Mouse (Mus musculus) embryo, embryonic 10 days (tissue): Measurements from ENCODE around the gene Polr3c.
"Not testable (repeated sequence)": the region's sequence is repeated elsewhere in the genome, so short reads cannot be mapped to it uniquely, and the experiment has no call there.

Experiments
- DNase-seq: peaks from one replicate; pipeline ENCODE4 v3.0.0-alpha.2; 2015; ENCODE audit warnings: low spot score

Polr3c gene

DNA sequence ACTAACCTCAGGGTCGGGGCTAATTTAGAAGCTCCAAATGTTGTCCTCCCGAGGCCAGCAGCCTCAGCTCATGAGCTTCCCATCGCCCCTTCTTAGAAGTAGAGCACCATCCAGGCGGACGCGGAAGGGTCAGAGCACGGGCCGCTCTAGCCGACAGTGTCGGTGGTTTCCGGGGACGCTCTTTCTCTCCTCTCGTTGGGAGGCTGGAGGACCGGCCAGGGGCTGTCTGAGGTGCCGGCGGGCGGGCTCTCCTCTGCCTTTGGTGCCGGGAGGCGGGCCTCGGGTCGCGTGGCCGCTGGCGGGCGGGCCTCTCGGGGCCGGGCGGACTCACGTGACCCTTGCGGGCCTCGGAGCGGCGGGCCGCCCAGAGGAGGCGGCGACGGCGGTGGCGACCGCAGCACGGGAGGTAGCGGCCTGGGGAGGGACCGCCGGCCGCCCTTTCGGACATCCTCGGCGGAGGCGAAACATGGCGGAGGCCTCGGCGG, at the start of gene Polr3c, which contains the start of gene Rnf115:
TSS of gene Polr3c (minus strand) at position 286 of the 485 bp plus-strand sequence.
TSS of gene Rnf115 (plus strand) at position 322 of the 485 bp plus-strand sequence.
- peak; percentile 94 for DNase-seq

GRCm38 (mm10) chr3:96777120-96777519, 49.7 kb upstream of the Polr3c start:
- DNase-seq, result no peak

GRCm38 (mm10) chr3:96772949-96773348, 45.5 kb upstream of the Polr3c start:
- DNase-seq, result no peak

- DNase-seq, result no peak
Observed at GRCm38 (mm10) chr3:96769971-96770370, 42.5 kb upstream of the Polr3c start.

DNA sequence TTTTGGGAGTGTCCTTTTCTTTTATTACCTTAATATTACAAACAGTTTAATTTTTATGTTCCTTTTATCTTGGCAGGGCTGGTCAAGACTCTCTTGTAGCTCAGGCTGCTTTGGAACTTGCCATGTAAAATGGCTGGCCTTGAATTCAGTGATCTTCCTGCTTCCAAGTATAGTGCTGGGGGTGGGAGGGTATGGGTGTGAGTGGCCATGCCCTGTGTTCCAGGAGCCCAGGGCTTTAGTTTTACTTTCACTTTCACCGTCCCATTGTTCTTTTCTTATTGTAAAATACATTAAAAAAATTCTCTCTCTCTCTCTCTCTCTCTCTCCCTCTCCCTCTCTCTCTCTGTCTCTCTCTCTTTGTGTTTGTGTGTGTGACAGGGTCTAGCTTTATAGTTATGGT, 37.1 kb upstream of the Polr3c start:
- no peak for DNase-seq

- DNase-seq, result no peak
Observed at GRCm38 (mm10) chr3:96759695-96760094, 32.3 kb upstream of the Polr3c start.

GRCm38 (mm10) chr3:96757691-96758090, 30.3 kb upstream of the Polr3c start:
- DNase-seq, result no peak

DNA sequence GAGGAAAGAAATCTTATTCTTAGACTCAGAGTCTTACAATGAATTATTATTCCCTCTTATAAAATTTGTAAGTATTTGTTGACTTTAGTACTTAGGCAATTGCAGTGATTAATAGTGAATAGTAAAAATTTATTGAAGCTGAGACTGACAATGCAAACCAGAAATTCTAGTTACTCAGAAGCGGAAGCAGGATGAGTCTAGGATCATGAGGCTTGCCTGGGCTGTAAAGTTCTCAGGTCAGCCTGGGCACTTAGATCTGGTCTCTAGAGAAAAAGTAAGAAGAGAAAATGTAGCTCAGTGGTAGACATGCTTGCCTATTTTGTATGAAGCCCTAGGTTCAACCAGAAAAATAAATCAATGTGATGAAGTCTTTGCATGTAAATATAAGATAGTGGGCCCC, 28.5 kb upstream of the Polr3c start:
- no peak for DNase-seq

GRCm38 (mm10) chr3:96746829-96747228, 19.4 kb upstream of the Polr3c start:
- no peak for DNase-seq

- no peak for DNase-seq
Observed at GRCm38 (mm10) chr3:96744348-96744747, 16.9 kb upstream of the Polr3c start.

DNA sequence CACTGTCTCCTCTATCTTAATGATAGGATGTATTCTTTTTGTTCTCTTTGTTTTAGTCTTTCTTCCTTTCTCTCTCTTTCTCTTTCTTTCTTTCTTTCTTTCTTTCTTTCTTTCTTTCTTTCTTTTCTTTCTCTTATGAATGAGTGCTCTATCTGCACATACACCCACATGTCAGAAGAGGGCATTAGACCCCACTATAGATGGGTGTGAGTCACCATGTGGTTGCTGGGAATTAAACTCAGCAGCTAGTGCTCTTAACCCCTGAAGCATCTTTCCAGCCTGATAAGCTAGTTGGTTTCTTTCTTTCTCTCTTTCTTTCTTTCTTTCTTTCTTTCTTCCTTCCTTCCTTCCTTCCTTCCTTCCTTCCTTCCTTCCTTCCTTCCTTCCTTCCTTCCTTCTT, 12.9 kb upstream of the Polr3c start:
- DNase-seq, result not testable (repeated sequence)

DNA sequence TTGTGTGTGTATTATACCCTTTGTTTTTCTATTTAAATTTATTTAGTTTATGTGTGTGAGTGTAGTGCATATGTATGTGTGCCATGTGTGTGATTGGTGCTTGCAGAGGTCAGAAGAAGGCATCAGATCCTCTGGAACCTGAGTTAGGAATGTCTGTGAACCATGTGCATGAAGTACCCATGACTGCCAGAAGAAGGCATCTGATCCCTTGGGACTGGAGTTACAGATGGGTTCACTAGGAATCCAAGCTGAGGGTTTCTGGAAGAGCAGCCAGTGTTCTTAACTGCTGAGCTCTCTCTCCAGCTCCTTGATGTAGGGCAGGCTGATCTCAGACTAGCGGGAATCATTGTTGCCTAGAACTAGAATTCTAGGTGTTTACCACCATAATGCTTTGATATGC, 10.6 kb upstream of the Polr3c start:
- DNase-seq, result peak; percentile 36

GRCm38 (mm10) chr3:96737013-96737740, 9.7 kb upstream of the Polr3c start:
- DNase-seq, result no peak

GRCm38 (mm10) chr3:96735200-96735599, 7.8 kb upstream of the Polr3c start:
- no peak for DNase-seq

DNA sequence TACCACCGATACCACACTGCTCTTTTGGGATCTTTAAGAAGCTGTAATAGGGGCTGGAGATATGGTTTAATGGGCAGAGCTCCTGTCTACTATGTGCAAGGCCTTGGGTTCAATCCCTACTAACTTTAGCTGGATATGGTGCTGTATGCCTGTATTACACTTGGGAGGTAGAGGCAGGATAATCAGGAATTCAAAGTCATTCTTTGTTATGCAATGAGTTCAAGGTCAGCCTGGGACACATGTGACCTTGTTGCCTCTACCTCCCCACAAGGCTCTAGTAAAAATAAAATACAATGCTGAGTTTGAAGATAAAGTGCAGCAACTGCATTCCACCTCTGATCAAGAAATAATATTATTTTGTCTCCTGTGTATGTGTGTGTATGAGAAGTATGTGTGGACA, 6.6 kb upstream of the Polr3c start:
- no peak for DNase-seq

GRCm38 (mm10) chr3:96730785-96731184, 3.4 kb upstream of the Polr3c start:
- no peak for DNase-seq

GRCm38 (mm10) chr3:96729403-96729784, 2.0 kb upstream of the Polr3c start:
- peak; percentile 68 for DNase-seq

- DNase-seq, result no peak
Observed at GRCm38 (mm10) chr3:96728634-96729402, 1.4 kb upstream of the Polr3c start.

GRCm38 (mm10) chr3:96727828-96728633, 603 bp upstream of the Polr3c start:
- DNase-seq, result peak; percentile 59

- peak; percentile 71 for DNase-seq
Observed at GRCm38 (mm10) chr3:96719173-96719572, 8.3 kb downstream of the Polr3c start.

DNA sequence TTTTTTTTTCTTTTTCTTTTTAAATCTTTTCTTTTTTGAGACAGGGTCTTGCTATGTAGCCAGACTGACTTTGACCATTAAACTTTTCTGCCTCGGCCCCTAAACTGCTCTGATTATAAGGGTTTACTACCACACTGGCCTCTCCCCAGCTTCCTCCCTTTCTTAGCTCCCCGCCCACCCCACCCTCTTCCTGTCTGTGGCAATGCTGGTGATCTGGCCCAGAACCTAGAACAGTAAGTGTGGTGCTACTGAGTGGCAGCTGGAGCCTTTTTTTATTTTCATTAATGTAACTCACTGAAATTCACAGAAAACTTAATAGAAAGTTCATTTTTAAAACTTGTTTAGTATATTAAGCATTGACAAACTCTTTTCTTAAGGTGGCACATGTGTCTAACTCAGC, 11.6 kb downstream of the Polr3c start:
- DNase-seq, result no peak

GRCm38 (mm10) chr3:96714286-96714685, 13.1 kb downstream of the Polr3c start:
- DNase-seq, result no peak
